Mouse (Mus musculus) MEL (cell line): ENCODE results near the gene Ttbk2. TPM values are rescaled to one million over a fixed set of nuclear protein-coding genes. Genes with fewer than 3 reads are reported as not detected.

ENCODE experiments used
- DNase-seq: peaks from one replicate; pipeline ENCODE4 v3.0.0; 2011; ENCODE audit warnings: low read depth, low spot score
- H3K27ac ChIP-seq: 2 replicates; pipeline ENCODE4 v1.5.1; 2012; ENCODE audit warnings: low read depth, mild to moderate bottlenecking, control low read depth, low read length, moderate library complexity; ENCODE audit not compliant: control insufficient read depth
- H3K27me3 ChIP-seq, 2 experiments: fragments of 150-350 bp in 1 of 2; sonication (generic) in 1 of 2; 2 replicates each; pipeline ENCODE4 v1.6.1; 2012; ENCODE audit warnings: low read length in 2 of 2, mild to moderate bottlenecking in 2 of 2, improper control_type of control experiment in 1 of 2, moderate library complexity in 1 of 2; ENCODE audit not compliant: insufficient read depth in 2 of 2, control insufficient read depth in 1 of 2
- H3K36me3 ChIP-seq, 2 experiments: 2 replicates each; pipeline ENCODE4 v1.6.1; 2012 to 2014; ENCODE audit warnings: low read length in 2 of 2, improper control_type of control experiment in 1 of 2, inconsistent platforms in 1 of 2, mild to moderate bottlenecking in 1 of 2; ENCODE audit not compliant: insufficient read depth in 2 of 2, control insufficient read depth in 1 of 2
- H3K4me1 ChIP-seq, 2 experiments: fragments of 150-350 bp in 1 of 2; sonication (generic) in 1 of 2; 2 replicates each; pipeline ENCODE4 v1.6.1; 2012; ENCODE audit warnings: low read length in 2 of 2, improper control_type of control experiment in 1 of 2, mild to moderate bottlenecking in 1 of 2; ENCODE audit not compliant: insufficient read depth in 2 of 2, control insufficient read depth in 1 of 2
- H3K4me3 ChIP-seq, 2 experiments: fragments of 150-350 bp in 1 of 2; sonication (generic) in 1 of 2; 2 replicates each; pipeline ENCODE4 v1.5.1; 2012; ENCODE audit warnings: low read depth in 2 of 2, low read length in 2 of 2, mild to moderate bottlenecking in 2 of 2, moderate library complexity in 2 of 2, control low read depth in 1 of 2, improper control_type of control experiment in 1 of 2; ENCODE audit not compliant: control insufficient read depth in 1 of 2, insufficient read depth in 1 of 2
- H3K79me2 ChIP-seq: 2 replicates; pipeline ENCODE4 v1.6.1; 2012; ENCODE audit warnings: mild to moderate bottlenecking, low read length, moderate library complexity; ENCODE audit not compliant: control insufficient read depth, poor library complexity, insufficient read depth
- H3K9ac ChIP-seq: 2 replicates; pipeline ENCODE4 v1.6.1; 2012; ENCODE audit warnings: low read depth, mild to moderate bottlenecking, control low read depth, low read length, moderate library complexity; ENCODE audit not compliant: control insufficient read depth, poor library complexity, severe bottlenecking
- H3K9me3 ChIP-seq: fragments of 150-350 bp; sonication (generic); replicated peaks from 2 replicates; pipeline ENCODE4 v1.6.1; 2012; ENCODE audit warnings: mild to moderate bottlenecking, low read length, improper control_type of control experiment, moderate library complexity; ENCODE audit not compliant: insufficient read depth
- BHLHE40 ChIP-seq: IDR thresholded peaks from 2 replicates; pipeline ENCODE4 v1.6.1; 2012; ENCODE audit warnings: low read depth, mild to moderate bottlenecking, inconsistent platforms, low read length, improper control_type of control experiment, borderline replicate concordance
- CHD1 ChIP-seq: IDR thresholded peaks from 2 replicates; pipeline ENCODE4 v1.6.1; 2012; ENCODE audit warnings: low read depth, mild to moderate bottlenecking, inconsistent platforms, low read length, improper control_type of control experiment
- CHD2 ChIP-seq: IDR thresholded peaks from 2 replicates; pipeline ENCODE4 v1.6.1; 2011; ENCODE audit warnings: low read length, improper control_type of control experiment
- CTCF ChIP-seq, 3 experiments: IDR thresholded peaks in 2 of 3; conservative IDR thresholded peaks in 1 of 3; 2 replicates each; pipeline ENCODE4 v1.5.1; 2011 to 2012; ENCODE audit warnings: low read length in 3 of 3, low read depth in 2 of 3, mild to moderate bottlenecking in 2 of 3, improper control_type of control experiment in 1 of 3, inconsistent platforms in 1 of 3, mixed read lengths in 1 of 3, moderate library complexity in 1 of 3; ENCODE audit not compliant: control insufficient read depth in 1 of 3, insufficient read depth in 1 of 3, poor library complexity in 1 of 3, severe bottlenecking in 1 of 3
- ETS1 ChIP-seq: IDR thresholded peaks from 2 replicates; pipeline ENCODE4 v1.6.1; 2012; ENCODE audit warnings: low read depth, mild to moderate bottlenecking, inconsistent platforms, low read length, improper control_type of control experiment, moderate library complexity
- HCFC1 ChIP-seq: IDR thresholded peaks from 2 replicates; pipeline ENCODE4 v1.6.1; 2012; ENCODE audit warnings: low read depth, mild to moderate bottlenecking, inconsistent platforms, low read length, improper control_type of control experiment, moderate library complexity
- JUND ChIP-seq: IDR thresholded peaks from 2 replicates; pipeline ENCODE4 v1.6.1; 2011; ENCODE audit warnings: low read depth, mild to moderate bottlenecking, improper control_type of control experiment, low read length
- KAT2A ChIP-seq: conservative IDR thresholded peaks from 2 replicates; pipeline ENCODE4 v1.6.1; 2012; ENCODE audit warnings: low read depth, low read length, improper control_type of control experiment, inconsistent platforms
- MAFK ChIP-seq: IDR thresholded peaks from 2 replicates; pipeline ENCODE4 v1.6.1; 2011; ENCODE audit warnings: low read depth, mild to moderate bottlenecking, low read length, improper control_type of control experiment, borderline replicate concordance
- MAX ChIP-seq: IDR thresholded peaks from 2 replicates; pipeline ENCODE4 v1.6.1; 2011; ENCODE audit warnings: low read length, improper control_type of control experiment
- MYC ChIP-seq: IDR thresholded peaks from 2 replicates; pipeline ENCODE4 v1.6.1; 2011; ENCODE audit warnings: low read depth, mild to moderate bottlenecking, low read length, improper control_type of control experiment, moderate library complexity
- POLR2AphosphoS2 ChIP-seq: IDR thresholded peaks from 2 replicates; pipeline ENCODE4 v1.6.1; 2011; ENCODE audit warnings: low read length, improper control_type of control experiment
- RCOR1 ChIP-seq: IDR thresholded peaks from 2 replicates; pipeline ENCODE4 v1.6.1; 2012; ENCODE audit warnings: low read depth, mild to moderate bottlenecking, inconsistent platforms, low read length, improper control_type of control experiment
- SMC3 ChIP-seq: IDR thresholded peaks from 2 replicates; pipeline ENCODE4 v1.6.1; 2011; ENCODE audit warnings: low read depth, low read length, improper control_type of control experiment
- TBP ChIP-seq: IDR thresholded peaks from 2 replicates; pipeline ENCODE4 v1.8.0; 2011; ENCODE audit warnings: low read depth, low read length, improper control_type of control experiment
- TCF12 ChIP-seq: IDR thresholded peaks from 2 replicates; pipeline ENCODE4 v1.6.1; 2014; ENCODE audit warnings: low read depth, mild to moderate bottlenecking, inconsistent platforms, low read length, improper control_type of control experiment, moderate library complexity
- USF1 ChIP-seq: IDR thresholded peaks from 2 replicates; pipeline ENCODE4 v1.6.1; 2014; ENCODE audit warnings: low read depth, mild to moderate bottlenecking, inconsistent platforms, low read length, improper control_type of control experiment, moderate library complexity
- USF2 ChIP-seq, 2 experiments: IDR thresholded peaks; 2 replicates each; pipeline ENCODE4 v1.6.1; 2011 to 2012; ENCODE audit warnings: improper control_type of control experiment in 2 of 2, low read length in 2 of 2, borderline replicate concordance in 1 of 2, inconsistent platforms in 1 of 2, low read depth in 1 of 2, mild to moderate bottlenecking in 1 of 2; ENCODE audit not compliant: insufficient read depth in 1 of 2
- ZKSCAN1 ChIP-seq: IDR thresholded peaks from 2 replicates; pipeline ENCODE4 v1.6.1; 2012; ENCODE audit warnings: low read depth, mild to moderate bottlenecking, inconsistent platforms, low read length, improper control_type of control experiment, moderate library complexity
- ZNF384 ChIP-seq: IDR thresholded peaks from 2 replicates; pipeline ENCODE4 v1.6.1; 2012; ENCODE audit warnings: low read depth, mild to moderate bottlenecking, inconsistent platforms, low read length, improper control_type of control experiment
- polyA plus RNA-seq, 2 experiments: library from polyadenylated mRNA; stranded (reverse) in 1 of 2; unstranded in 1 of 2; fragments of >175 nt in 1 of 2; fragments of >200 nt in 1 of 2; gene quantifications; 2 replicates each; pipeline versions ENCODE4 v1.2.1 to v1.2.4; 2012; ENCODE audit warnings: low replicate concordance in 2 of 2, low read depth in 1 of 2; ENCODE audit not compliant: insufficient read length in 2 of 2, insufficient read depth in 1 of 2, missing spikeins in 1 of 2
- total RNA-seq: library from RNA; depleted of rRNA; stranded (reverse); fragments of 300-350 nt; gene quantifications from 2 replicates; pipeline ENCODE4 v1.2.3, GENCODE M21; 2012

The Ttbk2 gene
- total and polyA plus RNA-seq, 3 experiments = 2.1 to 3.0 TPM; not detected in 1

DNA sequence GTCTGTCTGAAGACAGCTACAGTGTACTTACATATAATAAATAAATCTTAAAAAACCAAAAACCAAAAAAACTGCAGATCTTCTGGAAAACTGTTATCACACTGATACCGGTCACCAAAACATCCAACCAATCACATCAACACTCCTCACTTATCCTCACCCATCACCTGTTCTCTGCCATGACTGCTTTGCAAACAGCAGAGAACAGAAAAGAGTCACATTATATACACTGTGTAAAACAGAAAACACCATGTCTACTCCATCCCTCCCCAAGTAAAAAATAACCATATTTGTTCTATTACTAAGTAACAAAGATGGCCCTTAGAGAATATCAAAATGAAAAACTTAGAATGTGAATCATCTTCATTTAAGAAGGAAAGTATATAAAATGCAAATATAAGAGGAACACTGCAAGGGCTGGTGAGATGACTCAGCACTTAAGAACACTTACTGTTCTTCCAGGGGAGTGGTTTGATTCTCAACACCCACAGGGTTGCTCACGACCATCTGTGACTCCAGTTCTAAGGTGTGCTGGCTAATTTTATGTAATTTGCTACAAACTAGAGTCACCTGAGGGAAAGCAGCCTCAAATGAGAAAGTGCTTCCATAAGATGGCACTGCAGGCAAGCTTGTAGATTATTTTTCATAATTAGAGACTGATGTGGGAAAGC lies 80.0 kb downstream of the Ttbk2 start:
- Histone ChIP-seq H3K27ac (no peak overlapping the region), H3K4me1 (peaks cover 0 to 2% of the 10 kb centered on the region in 2 experiments; a peak in 3 of 4 replicates), H3K4me3 (no peak overlapping the region), H3K36me3 (no peaks in the 10 kb centered on the region; a peak in 2 of 4 replicates), H3K9me3 (no peaks in the 10 kb centered on the region), H3K9ac (no peak overlapping the region), H3K79me2 (no peaks in the 10 kb centered on the region), H3K27me3 (no peaks in the 10 kb centered on the region)
- TF ChIP-seq MAFK = peak; percentile 52; the same call in 1 of the 2 replicates
- no peak for TF ChIP-seq HCFC1
- DNase-seq = peak; percentile 62

DNA sequence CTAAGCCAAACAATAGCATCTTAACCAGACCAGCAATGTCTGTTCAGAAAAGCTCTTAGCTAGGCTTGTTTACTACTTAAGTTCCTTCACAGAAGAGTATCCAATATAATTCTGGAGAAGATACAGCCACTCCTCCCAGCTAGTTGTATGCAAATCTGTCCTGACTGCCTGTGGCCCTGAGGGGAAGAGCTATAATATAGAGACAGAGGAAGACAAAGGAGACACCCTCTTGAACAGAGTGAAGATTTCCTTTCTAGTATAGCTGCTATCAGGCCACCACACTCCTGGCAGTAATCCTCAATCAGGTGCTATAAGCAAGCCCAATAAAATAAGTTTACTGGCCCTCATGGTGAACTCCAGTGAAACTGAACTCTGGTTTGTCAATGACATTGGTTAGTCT lies 88.5 kb downstream of the Ttbk2 start:
- peak; percentile 11 for DNase-seq
- no peaks in the 10 kb centered on the region for H3K27me3 ChIP-seq
- no peak overlapping the region for H3K9ac ChIP-seq
- no peaks in the 10 kb centered on the region for H3K4me1 ChIP-seq
- TF ChIP-seq SMC3 (no peak), TBP (no peak), RCOR1 (no peak), POLR2AphosphoS2 (no peak), MAX (no peak), MYC (no peak), KAT2A (no peak), USF1 (no peak), CHD2 (no peak), USF2 (IDR thresholded peaks at IDR 0.05; ENCODE audit: borderline replicate concordance in 1 of 2, insufficient read depth in 1 of 2, low read depth in 1 of 2, low read length in 2 of 2) (no peak), TCF12 (no peak), ZNF384 (no peak), JUND (no peak), BHLHE40 (no peak), CHD1 (no peak), ETS1 (no peak), CTCF (IDR thresholded peaks at IDR 0.05 in 2 of 3, conservative IDR thresholded peaks at IDR 0.05 in 1 of 3; ENCODE audit: control insufficient read depth in 1 of 3, insufficient read depth in 1 of 3, low read depth in 2 of 3, low read length in 3 of 3, poor library complexity in 1 of 3, severe bottlenecking in 1 of 3) (no peak), ZKSCAN1 (no peak)
- no peaks in the 10 kb centered on the region for H3K9me3 ChIP-seq
- H3K79me2 ChIP-seq = no peaks in the 10 kb centered on the region
- H3K36me3 ChIP-seq = no peaks in the 10 kb centered on the region; a peak in 1 of 4 replicates
- H3K27ac ChIP-seq = no peak overlapping the region
- H3K4me3 ChIP-seq = no peak overlapping the region
